Mouse (Mus musculus): ENCODE data around the gene Spock1. TPM values are rescaled to one million over a fixed set of nuclear protein-coding genes. Genes with fewer than 3 reads are reported as not detected.
A peak's percentile ranks its signal among the peaks of the same experiment; 100 is the strongest.
"Not testable (repeated sequence)": the region's sequence is repeated elsewhere in the genome, so short reads cannot be mapped to it uniquely, and the experiment has no call there.

Spock1 gene
- polyA plus RNA-seq, 1 experiment from 2014 or later: 0.49 TPM

- Histone ChIP-seq H3K27ac (no peak overlapping the region), H3K4me3 (replicated peaks; ENCODE audit: low read depth, low read length) (no peak overlapping the region), H3K4me1 (replicated peaks; ENCODE audit: insufficient read depth, low read length) (no peaks in the 10 kb centered on the region), H3K4me2 (ENCODE audit: low read length) (no peak overlapping the region), H3K9ac (ENCODE audit: low read depth, low read length) (no peak overlapping the region), H3K36me3 (ENCODE audit: insufficient read depth, low read length) (no peaks in the 10 kb centered on the region), H3K9me3 (replicated peaks; ENCODE audit: low read length) (0 out of 2 replicates have a peak, but pooled peaks cover 3% of the 10 kb centered on the region), H3K27me3 (ENCODE audit: insufficient read depth, low read length) (no peaks in the 10 kb centered on the region)
- WGBS: 92% methylated on average over 3 of the region's 3 CpGs
- no peak for DNase-seq (ENCODE audit: low spot score)
- ATAC-seq (replicated peaks; ENCODE audit: low FRiP score, low read depth): no peak
- TF ChIP-seq CTCF (IDR thresholded peaks at IDR 0.05; ENCODE audit: low read depth): no peak
Measured at GRCm38 (mm10) chr13:57604437-57604836, 303.7 kb downstream of the Spock1 start.

GRCm38 (mm10) chr13:57603226-57603625 lies 304.9 kb downstream of the Spock1 start:
- H3K4me2 ChIP-seq (ENCODE audit: low read length): no peak overlapping the region
- WGBS: 56% methylated on average over 8 of the region's 8 CpGs
- ATAC-seq (replicated peaks; ENCODE audit: low FRiP score, low read depth) (no peak), DNase-seq (ENCODE audit: low spot score) (peak; percentile 7)
- no peaks in the 10 kb centered on the region for H3K9me3 ChIP-seq (replicated peaks; ENCODE audit: low read length)
- no peaks in the 10 kb centered on the region for H3K36me3 ChIP-seq (ENCODE audit: insufficient read depth, low read length)
- H3K27me3 ChIP-seq (ENCODE audit: insufficient read depth, low read length): no peaks in the 10 kb centered on the region
- no peak overlapping the region for H3K27ac ChIP-seq
- no peak for TF ChIP-seq CTCF (IDR thresholded peaks at IDR 0.05; ENCODE audit: low read depth)
- no peaks in the 10 kb centered on the region for H3K4me1 ChIP-seq (replicated peaks; ENCODE audit: insufficient read depth, low read length)
- no peak overlapping the region for H3K9ac ChIP-seq (ENCODE audit: low read depth, low read length)
- no peak overlapping the region for H3K4me3 ChIP-seq (replicated peaks; ENCODE audit: low read depth, low read length)

GRCm38 (mm10) chr13:57595761-57596051 lies 312.4 kb downstream of the Spock1 start:
- Histone ChIP-seq H3K9me3 (replicated peaks; ENCODE audit: low read length) (no peaks in the 10 kb centered on the region), H3K4me2 (ENCODE audit: low read length) (no peak overlapping the region), H3K36me3 (ENCODE audit: insufficient read depth, low read length) (no peaks in the 10 kb centered on the region), H3K27ac (no peak overlapping the region), H3K4me3 (replicated peaks; ENCODE audit: low read depth, low read length) (no peak overlapping the region), H3K27me3 (ENCODE audit: insufficient read depth, low read length) (no peaks in the 10 kb centered on the region), H3K9ac (ENCODE audit: low read depth, low read length) (no peak overlapping the region), H3K4me1 (replicated peaks; ENCODE audit: insufficient read depth, low read length) (no peaks in the 10 kb centered on the region)
- ATAC-seq (replicated peaks; ENCODE audit: low FRiP score, low read depth) (no peak), DNase-seq (ENCODE audit: low spot score) (no peak)
- TF ChIP-seq CTCF (IDR thresholded peaks at IDR 0.05; ENCODE audit: low read depth): no peak
- WGBS: 71% methylated on average over 6 of the region's 6 CpGs

GRCm38 (mm10) chr13:57595032-57595760 lies 312.9 kb downstream of the Spock1 start:
- ATAC-seq (replicated peaks; ENCODE audit: low FRiP score, low read depth): no peak
- Histone ChIP-seq H3K4me3 (replicated peaks; ENCODE audit: low read depth, low read length) (no peak overlapping the region), H3K27ac (no peak overlapping the region), H3K4me2 (ENCODE audit: low read length) (no peak overlapping the region), H3K9ac (ENCODE audit: low read depth, low read length) (no peak overlapping the region), H3K9me3 (replicated peaks; ENCODE audit: low read length) (no peaks in the 10 kb centered on the region), H3K4me1 (replicated peaks; ENCODE audit: insufficient read depth, low read length) (no peaks in the 10 kb centered on the region), H3K27me3 (ENCODE audit: insufficient read depth, low read length) (no peaks in the 10 kb centered on the region), H3K36me3 (ENCODE audit: insufficient read depth, low read length) (no peaks in the 10 kb centered on the region)
- TF ChIP-seq CTCF (IDR thresholded peaks at IDR 0.05; ENCODE audit: low read depth): no peak
- WGBS: 30% methylated on average over 15 of the region's 15 CpGs
- peak; percentile 72 for DNase-seq (ENCODE audit: low spot score)

- not testable (repeated sequence) for H3K9ac ChIP-seq (ENCODE audit: low read depth, low read length); H3K27me3 ChIP-seq (ENCODE audit: insufficient read depth, low read length); H3K4me2 ChIP-seq (ENCODE audit: low read length); H3K36me3 ChIP-seq (ENCODE audit: insufficient read depth, low read length); ATAC-seq (replicated peaks; ENCODE audit: low FRiP score, low read depth); H3K27ac ChIP-seq; H3K9me3 ChIP-seq (replicated peaks; ENCODE audit: low read length); H3K4me3 ChIP-seq (replicated peaks; ENCODE audit: low read depth, low read length); DNase-seq (ENCODE audit: low spot score); H3K4me1 ChIP-seq (replicated peaks; ENCODE audit: insufficient read depth, low read length)
- WGBS: 93% methylated on average over 4 of the region's 4 CpGs
Measured at GRCm38 (mm10) chr13:57589338-57589914, 318.7 kb downstream of the Spock1 start.

GRCm38 (mm10) chr13:57588558-57589273 lies 319.4 kb downstream of the Spock1 start:
- Histone ChIP-seq H3K27me3 (ENCODE audit: insufficient read depth, low read length) (no peaks in the 10 kb centered on the region), H3K36me3 (ENCODE audit: insufficient read depth, low read length) (no peaks in the 10 kb centered on the region), H3K9ac (ENCODE audit: low read depth, low read length) (no peak overlapping the region), H3K4me2 (ENCODE audit: low read length) (no peak overlapping the region), H3K9me3 (replicated peaks; ENCODE audit: low read length) (no peaks in the 10 kb centered on the region), H3K4me3 (replicated peaks; ENCODE audit: low read depth, low read length) (no peak overlapping the region), H3K27ac (no peak overlapping the region), H3K4me1 (replicated peaks; ENCODE audit: insufficient read depth, low read length) (no peaks in the 10 kb centered on the region)
- no peak for DNase-seq (ENCODE audit: low spot score)
- WGBS: 38% methylated on average over 10 of the region's 10 CpGs
- no peak for TF ChIP-seq CTCF (IDR thresholded peaks at IDR 0.05; ENCODE audit: low read depth)
- no peak for ATAC-seq (replicated peaks; ENCODE audit: low FRiP score, low read depth)

All from kidney, postnatal 0 days (tissue).